8 mouse cellular contexts compared by ENCODE assay signal in the genomic region with DNA sequence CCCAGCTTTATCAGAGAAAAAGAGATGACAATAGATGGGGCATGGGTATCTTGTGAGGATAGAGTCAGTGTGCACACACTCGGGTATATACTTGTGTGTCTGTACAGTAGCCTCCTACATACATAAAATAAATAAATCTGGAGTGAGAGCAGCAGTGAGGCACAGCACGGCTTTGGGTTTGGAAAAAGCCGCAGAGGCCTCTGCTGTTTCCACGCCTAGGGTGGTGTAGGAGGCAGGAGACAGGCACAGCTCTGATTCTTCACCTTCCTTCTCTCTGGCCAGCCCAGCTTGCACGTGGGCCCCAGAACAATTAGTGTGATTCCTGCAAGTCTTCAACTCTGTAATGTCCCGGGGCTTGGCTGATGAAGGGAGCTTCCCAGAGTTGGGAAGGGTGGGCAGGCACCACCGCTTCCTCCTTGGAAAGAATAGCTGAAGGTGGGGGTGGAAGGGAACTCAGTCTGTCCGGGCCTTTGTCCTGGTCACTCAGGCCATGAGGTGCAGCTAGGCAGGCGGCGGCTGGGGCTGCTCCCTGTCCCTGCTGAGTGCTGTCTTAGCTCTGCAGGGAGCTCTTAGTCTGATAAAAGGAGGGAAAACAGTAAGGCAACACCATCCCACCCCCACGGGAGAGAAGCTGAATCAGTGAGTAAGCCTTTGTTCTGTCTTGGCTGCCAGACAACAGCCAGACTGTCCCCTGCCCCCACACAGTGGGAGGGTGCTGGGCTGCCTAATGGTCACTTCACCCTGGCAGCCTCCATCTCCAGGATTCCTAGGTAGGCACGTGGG. TPM values are rescaled to one million over a fixed set of nuclear protein-coding genes. Genes with fewer than 3 reads are reported as not detected.
DNase-seq lines count a peak whose midpoint lies in the region; ATAC-seq lines count a peak whose summit lies in the region.

No protein-coding gene starts in this region.

- H3K4me2 ChIP-seq in embryonic facial prominence, embryonic 14.5 days (ENCODE audit: low read depth, low read length): no peak overlapping the region
- peak overlapping the region; percentile 17; the same call in 1 of the 2 replicates for H3K4me2 ChIP-seq in midbrain, embryonic 16.5 days (ENCODE audit: low read length)

- peaks cover 23% of the 10 kb centered on the region; the same call in 1 of the 2 replicates for H3K36me3 ChIP-seq in embryonic facial prominence, embryonic 14.5 days (ENCODE audit: control insufficient read depth, insufficient read depth, low read length)
- H3K36me3 ChIP-seq in midbrain, embryonic 16.5 days (ENCODE audit: control insufficient read depth, insufficient read depth, low read length): peaks cover 8% of the 10 kb centered on the region

- peak overlapping the region; percentile 14; the same call in 1 of the 2 replicates for H3K9ac ChIP-seq in embryonic facial prominence, embryonic 14.5 days (ENCODE audit: low read depth, low read length)
- H3K9ac ChIP-seq in midbrain, embryonic 16.5 days (ENCODE audit: low read depth, low read length): peak overlapping the region; percentile 46; the same call in 1 of the 2 replicates

- H3K9me3 ChIP-seq in embryonic facial prominence, embryonic 14.5 days (ENCODE audit: control insufficient read depth, low read length): no peaks in the 10 kb centered on the region
- H3K9me3 ChIP-seq in midbrain, embryonic 16.5 days (replicated peaks; ENCODE audit: control insufficient read depth, low read length, poor library complexity, severe bottlenecking): no peaks in the 10 kb centered on the region

- intact Hi-C loops in heart, postnatal 25 days (cut with DNase I): no loop called here

- ATAC-seq in embryonic facial prominence, embryonic 14.5 days (ENCODE audit: low read depth): peak; percentile 65
- peak; percentile 46 for ATAC-seq in midbrain, embryonic 16.5 days

- peaks cover 18% of the 10 kb centered on the region for H3K4me1 ChIP-seq in embryonic facial prominence, embryonic 14.5 days (ENCODE audit: control insufficient read depth, insufficient read depth, low read length)
- peaks cover 18% of the 10 kb centered on the region for H3K4me1 ChIP-seq in midbrain, embryonic 16.5 days (ENCODE audit: control insufficient read depth, insufficient read depth, low read length)

- peak; percentile 41 for DNase-seq in adrenal gland, adult 2 months
- DNase-seq in adrenal gland, postnatal 4 days (ENCODE audit: low spot score in 2 of 2): no peak
- peak; percentile 78 for DNase-seq in R1 (ENCODE audit: low read depth, low spot score)
- DNase-seq in embryonic facial prominence, embryonic 14.5 days (ENCODE audit: low spot score): peak; percentile 71
- DNase-seq in heart, postnatal 25 days (ENCODE audit: low spot score): peak; percentile 41
- peak; percentile 77 for DNase-seq in left cerebral cortex, adult 11 months (ENCODE audit: low spot score)
- DNase-seq in testis, postnatal 10 days (ENCODE audit: low spot score): peak; percentile 88

- 18% methylated on average over 12 of the region's 12 CpGs for WGBS in embryonic facial prominence, embryonic 14.5 days
- 3% methylated on average over 12 of the region's 12 CpGs for WGBS in midbrain, embryonic 16.5 days

- H3K27ac ChIP-seq in embryonic facial prominence, embryonic 14.5 days (replicated peaks; ENCODE audit: low read depth, low read length): peak overlapping the region; percentile 59
- H3K27ac ChIP-seq in midbrain, embryonic 16.5 days (ENCODE audit: low read length): peak overlapping the region; percentile 53

- no peak overlapping the region for H3K4me3 ChIP-seq in embryonic facial prominence, embryonic 14.5 days (ENCODE audit: low read depth, low read length)
- no peak overlapping the region for H3K4me3 ChIP-seq in midbrain, embryonic 16.5 days (ENCODE audit: low read depth, low read length)

- no peaks in the 10 kb centered on the region for H3K27me3 ChIP-seq in embryonic facial prominence, embryonic 14.5 days (replicated peaks; ENCODE audit: control insufficient read depth, insufficient read depth, low read length)
- H3K27me3 ChIP-seq in midbrain, embryonic 16.5 days (ENCODE audit: control insufficient read depth, insufficient read depth, low read depth, low read length): no peaks in the 10 kb centered on the region

RNA-seq across cellular contexts. Expression of a gene that starts 7.2 kb away (rescaled TPM):
- total RNA-seq in adrenal gland, adult 2 months (2021): 10 to 100 TPM in 1 of 2 experiments, 1 to 10 TPM in 1; 8.0 to 14.0 TPM
- 40.3 and 43.3 TPM in 2 replicates for polyA plus RNA-seq in adrenal gland, adult 2 months (2012; rRNA removed)
- total RNA-seq in adrenal gland, postnatal 4 days (2021): 10 to 100 TPM; 31.9 to 32.2 TPM
- polyA plus RNA-seq in embryonic facial prominence, embryonic 14.5 days (2014; fragmentation: Nextera tagmentation; extraction: Ambion mirVana): 14.4 and 16.2 TPM in 2 replicates
- 10 to 100 TPM; 39.4 to 42.4 TPM for total RNA-seq in heart, postnatal 25 days (2021)
- polyA plus RNA-seq in midbrain, embryonic 16.5 days (2015; fragmentation: Nextera tagmentation; extraction: Ambion mirVana): 22.8 and 29.5 TPM in 2 replicates

RNA-seq across cellular contexts. Expression of a gene that starts 48.7 kb away (rescaled TPM):
- 10 to 100 TPM; 19.7 to 30.4 TPM for total RNA-seq in adrenal gland, adult 2 months (2021)
- polyA plus RNA-seq in adrenal gland, adult 2 months (2012; rRNA removed): 73.0 and 73.9 TPM in 2 replicates
- total RNA-seq in adrenal gland, postnatal 4 days (2021): 10 to 100 TPM; 67.7 to 72.5 TPM
- 35.3 and 41.0 TPM in 2 replicates for polyA plus RNA-seq in embryonic facial prominence, embryonic 14.5 days (2014; fragmentation: Nextera tagmentation; extraction: Ambion mirVana)
- total RNA-seq in heart, postnatal 25 days (2021): 10 to 100 TPM; 25.6 to 26.4 TPM
- 41.6 and 52.0 TPM in 2 replicates for polyA plus RNA-seq in midbrain, embryonic 16.5 days (2015; fragmentation: Nextera tagmentation; extraction: Ambion mirVana)

Comparison
In these comparisons a context has a peak if more than half of its experiments do, and no peak if none do; other contexts are left out.
1. DNase-seq: peak in adrenal gland, adult 2 months (single experiment), R1 (single experiment), embryonic facial prominence, embryonic 14.5 days (single experiment), heart, postnatal 25 days (single experiment), left cerebral cortex, adult 11 months (single experiment) and testis, postnatal 10 days (single experiment); none in adrenal gland, postnatal 4 days (0 of 2).